Mouse (Mus musculus) T-helper 17 cell (primary cell): ENCODE results near the gene Gm9821.

ENCODE experiments used
- in situ Hi-C, 2 experiments: fragments of 300-600 bp; cut with MboI, MseI; formaldehyde crosslinking; loops; 1 replicate in 1 of 2; 2 replicates in 1 of 2; pipeline ENCODE4 v1.15.1; 2025; ENCODE audit warnings: high pct_unique_total_duplicates in 2 of 2

The Gm9821 gene

DNA sequence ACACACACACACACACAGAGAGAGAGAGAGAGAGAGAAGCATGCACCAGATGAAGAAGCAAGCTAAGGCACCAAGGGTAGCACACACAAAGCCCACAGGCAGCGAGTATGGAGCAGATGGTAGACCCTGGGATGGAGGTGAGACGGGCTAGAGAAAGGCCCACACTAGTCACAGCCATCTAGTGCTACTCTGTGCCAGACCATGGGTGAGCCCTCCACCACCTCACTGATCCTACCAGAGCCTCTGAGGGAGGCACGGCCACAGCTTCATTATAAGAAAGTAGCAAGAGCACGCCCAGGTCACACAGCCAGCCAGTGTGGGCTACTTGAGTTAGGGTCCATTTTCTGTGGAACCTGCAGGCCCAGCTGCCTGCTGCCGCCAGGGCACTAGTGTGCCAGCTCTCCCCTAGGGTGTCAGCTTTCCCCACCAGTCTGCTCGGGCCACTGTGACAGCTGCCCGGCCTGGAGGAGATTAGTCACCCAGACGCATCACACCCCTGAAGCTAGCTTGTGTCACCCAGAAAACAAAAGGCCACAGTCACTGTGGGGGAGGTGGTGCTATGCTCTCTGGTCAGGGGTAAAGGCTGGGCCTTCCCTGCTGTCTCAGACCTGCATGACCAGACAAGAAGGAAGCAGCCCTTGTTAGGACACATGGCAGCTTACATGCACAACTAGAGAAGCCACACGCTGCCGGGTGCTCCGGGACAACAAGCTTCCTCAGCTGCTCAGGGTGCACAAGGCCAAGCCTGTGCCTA lies 2.1 kb downstream of the Gm9821 start:
- in situ Hi-C loops: no loop called here

DNA sequence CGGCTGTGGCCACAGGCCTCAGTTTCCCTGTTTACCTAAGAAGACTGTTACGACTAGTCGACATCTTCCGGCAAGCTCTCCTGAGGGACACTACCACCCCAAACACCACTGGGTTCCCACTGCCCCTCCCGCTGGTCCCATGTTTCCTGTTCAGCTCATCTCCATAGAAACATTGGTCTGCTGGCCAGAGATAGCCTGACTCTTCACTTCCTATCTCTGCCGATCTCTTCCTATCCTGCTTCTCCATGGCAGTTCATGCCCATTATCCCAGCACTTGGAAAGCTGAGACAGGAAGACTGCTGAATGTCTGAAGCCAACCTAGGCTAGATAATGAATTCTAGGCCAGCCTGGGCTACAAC lies 2.6 kb downstream of the Gm9821 start:
- in situ Hi-C loops: no loop called here

DNA sequence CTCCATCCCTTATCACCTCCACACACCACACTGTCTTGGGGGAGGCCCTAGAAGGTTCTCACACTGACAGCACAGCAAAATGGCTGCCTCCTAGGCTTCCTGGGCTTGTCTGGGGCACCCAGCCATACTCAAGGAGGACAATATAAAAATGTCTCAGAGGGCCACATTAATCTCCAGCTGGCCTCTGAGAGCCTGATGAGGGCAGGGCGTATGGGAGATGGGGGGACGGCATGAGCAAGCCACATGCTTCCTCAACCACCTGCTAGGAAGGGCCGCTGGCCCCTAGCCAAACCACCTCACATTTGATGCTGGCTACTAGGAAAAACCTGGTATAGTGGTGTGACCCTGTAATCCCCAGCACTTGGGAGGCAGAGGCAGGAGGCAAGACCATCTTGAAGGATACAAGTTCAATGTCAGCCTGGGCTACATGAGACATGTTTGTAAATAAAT lies 3.3 kb downstream of the Gm9821 start:
- in situ Hi-C loops: no loop called here

DNA sequence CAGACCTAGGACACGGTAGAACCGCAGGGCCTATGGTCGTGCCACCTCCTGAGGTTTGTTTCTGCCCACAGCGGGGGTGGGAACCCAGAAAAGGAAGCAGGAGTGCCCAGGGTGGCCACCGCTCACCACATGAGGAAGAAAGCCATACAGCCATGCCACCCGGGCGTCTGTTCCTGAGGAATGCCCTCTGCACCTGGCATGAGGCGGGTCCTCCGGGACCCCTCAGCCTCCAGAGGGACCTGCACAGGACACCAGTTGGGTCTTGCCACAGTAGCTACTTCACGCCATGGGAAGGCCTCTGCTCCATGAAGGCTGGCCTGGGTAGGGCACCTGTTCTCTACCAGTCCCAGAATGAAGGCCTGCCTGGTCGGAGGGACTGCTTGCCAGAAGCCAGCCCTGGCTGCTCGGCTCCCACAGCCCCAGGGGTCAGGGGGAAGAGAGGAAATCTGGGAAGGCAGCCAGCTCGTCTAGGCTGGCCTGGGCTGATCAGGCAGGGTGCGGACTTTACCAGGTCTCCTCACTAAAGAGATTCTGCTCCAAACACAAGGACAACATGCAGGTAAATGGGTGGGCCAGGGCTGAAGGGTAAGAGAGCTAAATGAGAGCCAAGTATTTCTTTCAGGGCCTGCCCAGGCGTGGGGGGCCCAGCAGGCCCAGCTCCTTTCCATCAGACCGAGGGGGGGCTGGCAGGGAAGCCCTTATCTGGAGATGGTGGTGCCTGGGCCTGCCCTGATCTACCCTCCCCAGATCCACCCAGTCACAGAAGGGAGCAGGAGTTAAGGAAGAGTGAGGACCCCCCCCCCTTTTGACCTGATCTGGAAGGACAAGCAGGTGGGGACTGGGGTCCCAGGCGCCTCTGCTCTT lies 4.1 kb downstream of the Gm9821 start:
- in situ Hi-C loops: loop anchor here (25.0 kb wide), 2 partner anchors 1412 to 1488 kb away; no protein-coding TSS in a partner anchor

DNA sequence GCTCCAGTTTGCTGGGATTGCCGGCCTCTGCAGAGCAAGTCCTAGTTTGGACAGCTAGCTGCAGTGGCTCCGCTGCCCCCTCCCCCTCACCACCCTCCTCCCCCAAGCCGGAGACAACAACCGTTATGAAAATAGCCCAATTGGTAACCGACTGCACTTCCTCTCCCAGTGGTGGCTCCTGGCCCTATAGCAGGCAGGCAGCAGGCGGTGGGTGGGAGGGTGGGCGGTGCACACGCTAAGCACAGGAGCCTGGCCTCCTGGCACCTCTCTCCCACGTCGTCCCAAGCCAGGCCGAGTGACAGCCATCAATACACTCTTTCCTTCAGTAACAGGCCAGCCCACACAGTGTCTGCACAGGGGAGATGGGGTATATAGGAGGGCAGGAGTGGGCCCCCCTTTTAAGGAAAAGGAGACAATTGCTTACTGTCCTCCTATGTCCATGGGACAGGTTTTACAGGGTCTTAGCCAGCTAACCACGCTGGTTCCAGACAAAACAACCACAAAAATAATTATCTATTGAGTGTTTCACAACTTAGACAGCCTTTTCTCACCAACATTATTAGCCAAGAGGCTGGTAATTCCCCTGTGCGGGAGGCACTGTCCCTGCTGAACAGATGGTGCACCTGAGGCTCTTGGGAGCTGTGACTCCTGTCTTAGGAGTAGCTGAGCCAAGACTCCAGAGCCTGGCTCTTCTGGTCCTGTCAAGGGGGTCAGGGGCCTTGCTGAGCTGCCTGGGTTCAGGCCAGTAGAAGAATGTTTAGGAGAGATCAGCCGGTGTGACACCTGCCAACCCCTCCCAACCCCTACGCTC lies 5.0 kb downstream of the Gm9821 start:
- in situ Hi-C loops: loop anchor here (25.0 kb wide), 2 partner anchors 1413 to 1487 kb away; no protein-coding TSS in a partner anchor

DNA sequence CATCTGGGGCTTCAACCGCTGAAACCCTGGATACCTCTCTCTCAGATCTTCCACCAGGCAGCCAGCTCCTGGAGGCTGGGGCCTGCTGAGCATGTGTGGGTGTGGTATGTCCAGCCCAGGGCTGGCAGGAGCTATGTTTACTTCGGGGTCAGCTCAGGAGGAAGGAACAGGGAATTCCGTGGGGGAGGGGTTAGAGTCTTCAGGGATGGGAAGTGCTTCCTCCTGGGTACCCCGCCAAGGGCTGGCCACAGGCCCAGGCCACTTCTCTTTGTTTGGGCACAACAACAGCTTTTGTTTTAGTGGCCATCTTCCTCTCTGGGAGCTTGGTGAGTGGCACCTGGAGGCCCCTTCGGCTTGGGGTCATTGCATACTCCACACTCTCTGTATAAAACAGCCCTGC lies 8.3 kb downstream of the Gm9821 start:
- in situ Hi-C loops: loop anchor here (25.0 kb wide), 2 partner anchors 1417 to 1483 kb away; no protein-coding TSS in a partner anchor

DNA sequence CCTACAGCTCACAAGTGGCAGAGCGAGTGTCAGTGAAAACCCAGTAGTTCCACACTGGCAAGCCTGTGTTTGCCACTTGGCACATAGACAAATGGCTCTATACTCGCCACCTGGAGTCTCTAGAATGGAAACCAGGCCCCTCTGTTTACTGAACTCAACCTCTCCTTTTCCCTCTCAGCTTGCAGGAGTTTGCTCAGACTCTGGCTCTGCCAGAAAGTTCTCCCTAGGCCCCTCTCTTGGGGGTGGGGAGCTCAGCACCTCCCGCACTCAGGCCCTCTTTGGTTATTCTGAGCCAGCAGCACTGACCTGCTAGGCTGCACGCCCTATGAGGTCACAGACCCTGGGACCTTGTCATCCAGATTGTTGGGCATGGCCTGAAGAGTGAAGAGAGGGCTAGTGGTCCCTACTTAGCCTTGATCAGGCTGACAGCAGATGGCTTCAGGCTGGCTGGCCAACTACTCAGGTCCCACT lies 9.7 kb downstream of the Gm9821 start:
- in situ Hi-C loops: loop anchor here (25.0 kb wide), 2 partner anchors 1418 to 1482 kb away; no protein-coding TSS in a partner anchor

DNA sequence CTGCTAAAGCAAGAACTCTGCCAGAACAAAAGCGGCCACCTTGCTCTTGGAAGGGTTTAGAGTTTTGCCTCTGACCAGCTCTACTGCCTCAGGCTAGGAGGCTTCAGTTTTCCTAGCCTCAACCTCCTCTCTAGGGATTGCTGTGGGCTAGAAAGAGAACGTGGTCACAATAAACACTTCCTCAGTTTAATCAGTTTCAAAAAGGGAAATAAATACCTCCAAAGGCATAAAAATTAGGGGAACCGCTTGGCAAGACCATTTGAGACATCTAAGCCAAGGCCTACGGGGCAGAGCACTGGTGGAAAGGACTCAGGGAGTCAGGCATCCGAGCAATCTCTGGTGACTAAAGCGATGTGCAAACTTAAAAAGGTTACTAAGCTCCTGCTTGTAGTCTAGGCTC lies 10.4 kb downstream of the Gm9821 start:
- in situ Hi-C loops: loop anchor here (25.0 kb wide), 2 partner anchors 1419 to 1481 kb away; no protein-coding TSS in a partner anchor

DNA sequence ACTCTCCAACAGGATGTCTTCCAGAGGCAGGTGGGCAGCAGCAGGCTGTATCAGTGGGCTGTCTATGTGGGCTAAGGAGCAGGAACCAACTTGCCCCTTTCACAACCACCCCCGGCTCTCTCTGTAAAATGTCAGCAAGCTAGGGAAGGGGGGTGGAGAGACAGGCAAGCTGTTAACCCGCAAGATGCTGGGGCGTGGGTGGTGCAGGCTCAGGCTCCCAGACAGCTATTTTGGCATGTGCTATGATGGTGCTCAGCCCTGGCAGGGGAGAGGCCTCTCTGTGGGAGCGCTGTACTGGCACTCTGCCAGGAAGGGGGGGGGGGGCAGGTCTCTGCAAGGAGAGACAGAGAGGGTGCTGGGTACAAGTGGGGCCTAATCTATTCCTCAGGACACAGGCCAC lies 11.6 kb downstream of the Gm9821 start:
- in situ Hi-C loops: loop anchor here (25.0 kb wide), 2 partner anchors 1420 to 1480 kb away; no protein-coding TSS in a partner anchor

DNA sequence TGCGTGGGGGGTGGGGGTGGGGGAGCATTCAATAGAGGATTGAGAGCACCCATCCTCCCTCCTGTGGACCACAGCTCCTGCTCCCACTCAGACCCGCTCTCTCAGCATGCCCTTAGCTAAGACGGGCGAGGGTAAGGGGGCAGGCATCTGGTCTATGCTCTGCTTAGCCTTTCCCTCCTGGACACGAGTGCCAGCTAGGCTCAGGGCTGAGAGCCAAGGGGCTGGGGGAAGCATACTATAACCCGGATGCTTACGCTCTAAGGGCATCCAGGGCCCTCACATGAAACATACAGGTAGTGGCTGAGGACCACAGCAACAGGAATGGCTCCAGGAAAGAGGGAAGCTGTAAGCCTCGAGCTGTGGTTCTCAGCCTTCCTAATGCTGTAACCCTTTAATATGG lies 12.5 kb downstream of the Gm9821 start:
- in situ Hi-C loops: loop anchor here (25.0 kb wide), 2 partner anchors 1421 to 1479 kb away; no protein-coding TSS in a partner anchor

DNA sequence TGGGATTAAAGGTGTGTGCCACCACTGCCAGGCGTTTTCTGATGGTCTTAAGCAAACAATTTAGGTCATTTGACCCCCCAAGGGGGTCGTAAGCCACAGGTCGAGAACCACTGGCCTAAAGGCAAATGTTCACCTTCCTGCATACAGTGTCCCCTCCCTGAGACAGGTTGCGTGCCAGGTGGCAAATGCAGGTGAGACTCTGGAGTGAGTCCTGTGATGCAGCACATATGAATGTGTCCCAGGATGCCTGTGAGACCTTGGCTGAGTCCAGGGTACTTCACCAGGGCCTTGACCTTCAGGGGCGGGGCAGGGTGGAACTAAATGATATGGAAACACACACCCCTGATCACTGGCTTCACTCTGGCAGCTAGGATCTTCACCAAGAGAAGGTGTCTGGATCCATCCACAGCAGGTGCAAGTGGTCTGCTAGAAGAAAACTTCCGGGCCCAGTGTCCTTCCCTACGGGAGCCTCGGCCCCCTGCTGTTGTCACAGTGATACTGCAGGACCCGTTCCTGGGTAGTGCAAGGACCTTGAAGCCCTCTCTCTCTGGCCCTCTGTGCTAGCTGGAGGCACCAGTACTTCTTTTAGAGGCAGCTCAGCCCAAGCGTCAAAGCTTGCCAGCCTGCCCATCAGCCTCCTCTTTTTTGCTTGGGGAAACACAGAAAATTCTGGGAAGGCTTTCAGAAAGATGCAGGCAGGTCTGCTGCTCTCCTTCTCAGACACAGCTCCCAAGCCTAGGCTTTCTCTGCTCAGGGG lies 13.4 kb downstream of the Gm9821 start:
- in situ Hi-C loops: loop anchor here (25.0 kb wide), 2 partner anchors 1422 to 1478 kb away; no protein-coding TSS in a partner anchor

DNA sequence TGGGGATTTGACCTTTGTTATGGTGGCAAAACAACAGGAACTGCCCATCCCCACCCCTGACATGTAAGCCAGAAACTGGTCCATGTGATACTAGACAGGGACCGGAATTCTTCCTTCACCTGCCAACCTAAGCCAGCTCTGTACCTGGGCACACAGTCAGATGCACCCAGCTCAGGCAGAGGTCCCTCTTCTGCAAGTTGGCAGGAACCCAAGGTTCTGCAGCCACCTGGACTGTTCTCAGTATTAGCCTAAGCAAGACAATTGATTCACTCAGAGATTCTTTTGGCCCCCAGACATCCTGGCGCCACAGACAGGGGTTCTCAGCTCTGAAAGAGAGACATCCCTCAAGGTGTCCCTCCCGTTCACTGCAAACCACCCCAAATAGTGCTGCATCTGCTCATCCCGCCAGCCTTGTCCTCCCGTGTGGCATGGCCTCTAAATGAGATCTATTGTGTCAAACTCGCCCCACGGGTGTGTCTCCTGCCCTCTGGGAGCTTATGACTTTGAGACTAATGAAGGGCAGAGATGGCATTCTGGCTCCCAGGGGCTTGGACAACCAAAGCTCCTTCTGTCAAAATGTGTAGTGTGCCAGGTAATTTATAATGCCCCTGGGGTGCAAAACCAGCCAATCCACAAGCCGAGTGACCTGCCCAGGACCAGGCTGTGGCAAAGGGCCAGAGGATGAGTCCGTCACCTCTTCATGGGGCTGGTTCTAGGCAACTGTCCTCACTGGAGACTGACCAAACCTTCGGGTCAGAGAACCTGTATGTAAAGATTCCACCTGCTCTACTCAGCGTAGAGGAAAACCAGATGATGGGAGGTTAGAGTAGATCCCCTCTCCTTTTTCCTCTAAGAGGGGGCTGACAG lies 14.3 kb downstream of the Gm9821 start:
- in situ Hi-C loops: loop anchor here (25.0 kb wide), 2 partner anchors 1422 to 1478 kb away; no protein-coding TSS in a partner anchor

DNA sequence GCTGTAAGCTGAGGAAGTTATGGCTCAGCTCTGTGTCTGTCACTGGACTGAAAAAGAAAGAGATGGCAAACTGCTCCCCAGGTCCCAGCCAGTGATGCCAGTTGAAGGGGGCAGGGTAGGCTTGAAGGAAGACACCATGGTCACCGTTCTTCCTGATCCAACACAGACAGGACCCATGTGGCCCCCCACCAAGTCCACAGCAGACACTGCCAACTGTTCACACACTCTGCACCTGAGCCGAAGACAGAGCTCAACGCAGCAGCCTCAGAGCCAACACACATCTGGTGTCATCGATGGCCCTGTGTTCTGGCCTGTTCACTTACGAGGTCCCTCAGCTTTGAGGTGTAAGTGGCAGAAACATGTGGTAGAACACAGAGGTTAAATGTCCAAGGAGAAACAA lies 15.0 kb downstream of the Gm9821 start:
- in situ Hi-C loops: loop anchor here (25.0 kb wide), 2 partner anchors 1423 to 1477 kb away; no protein-coding TSS in a partner anchor

DNA sequence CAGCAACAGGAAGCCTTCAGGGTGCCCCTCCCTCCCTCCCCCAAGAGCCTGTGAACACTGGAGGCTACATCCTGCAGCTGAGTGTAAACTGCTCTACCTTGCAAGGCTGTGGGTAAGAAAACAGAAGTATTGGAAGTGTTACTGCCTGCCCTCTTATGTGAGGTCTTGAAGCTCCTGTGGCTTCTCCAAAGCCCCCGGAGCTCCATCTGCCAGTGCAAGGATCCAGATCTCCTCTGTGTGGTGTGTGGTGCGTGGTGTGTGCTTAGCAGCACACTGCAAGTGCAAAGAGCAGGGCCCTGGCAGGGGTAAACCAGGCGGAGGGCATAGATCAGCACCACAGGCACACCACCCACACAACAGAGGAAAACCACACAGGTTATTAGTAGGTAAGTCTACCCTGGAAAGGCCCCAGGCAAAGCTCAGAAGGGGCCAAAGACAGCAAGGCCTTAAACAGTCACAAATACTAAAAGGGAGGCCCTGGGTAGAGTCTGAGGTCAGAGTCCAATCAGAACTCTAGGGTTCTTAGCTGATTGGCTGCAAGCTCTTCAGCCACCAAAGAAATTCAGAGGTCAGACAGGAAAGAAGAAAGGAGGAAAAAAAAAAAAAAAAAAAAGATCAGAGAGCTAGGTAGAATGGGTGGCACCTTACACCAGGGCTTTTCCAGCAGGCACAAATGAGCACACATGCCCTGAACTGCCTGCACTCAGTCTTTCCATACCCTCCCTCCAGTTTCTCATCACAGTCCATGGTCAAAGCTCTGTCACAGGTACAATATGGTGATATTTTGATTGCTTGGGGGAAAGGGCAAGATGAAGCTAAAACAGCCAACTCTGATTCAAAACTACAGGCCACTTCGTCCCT lies 16.6 kb downstream of the Gm9821 start:
- in situ Hi-C loops: loop anchor here (25.0 kb wide), 2 partner anchors 1425 to 1475 kb away; no protein-coding TSS in a partner anchor

DNA sequence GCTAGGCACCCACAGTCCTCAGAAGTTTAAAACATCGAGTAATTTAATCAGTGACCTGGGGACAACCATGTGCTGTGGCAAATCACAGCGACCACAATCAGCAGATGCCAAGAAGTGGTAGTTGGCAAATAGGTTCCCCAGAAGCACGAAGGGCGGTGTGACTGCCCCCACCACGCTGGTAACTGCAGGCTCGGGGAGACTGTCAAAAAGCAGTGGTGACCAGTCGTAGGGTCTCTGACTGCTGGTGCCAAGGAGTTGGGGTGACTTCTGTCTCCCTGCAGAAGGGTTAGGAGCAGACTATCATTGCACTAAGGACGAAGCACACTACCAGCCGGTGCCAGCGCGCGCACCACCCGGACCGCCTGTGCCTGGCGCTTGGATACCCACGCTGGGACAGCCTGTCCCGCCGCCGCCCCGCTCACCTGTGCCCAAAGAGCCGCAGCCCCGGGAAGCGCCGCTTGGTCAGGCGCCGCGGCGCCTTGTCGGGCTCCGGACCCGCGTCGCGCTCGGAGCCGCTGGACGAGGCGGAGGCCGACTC lies 17.4 kb downstream of the Gm9821 start:
- in situ Hi-C loops: loop anchor here (25.0 kb wide), 2 partner anchors 1426 to 1474 kb away; no protein-coding TSS in a partner anchor

DNA sequence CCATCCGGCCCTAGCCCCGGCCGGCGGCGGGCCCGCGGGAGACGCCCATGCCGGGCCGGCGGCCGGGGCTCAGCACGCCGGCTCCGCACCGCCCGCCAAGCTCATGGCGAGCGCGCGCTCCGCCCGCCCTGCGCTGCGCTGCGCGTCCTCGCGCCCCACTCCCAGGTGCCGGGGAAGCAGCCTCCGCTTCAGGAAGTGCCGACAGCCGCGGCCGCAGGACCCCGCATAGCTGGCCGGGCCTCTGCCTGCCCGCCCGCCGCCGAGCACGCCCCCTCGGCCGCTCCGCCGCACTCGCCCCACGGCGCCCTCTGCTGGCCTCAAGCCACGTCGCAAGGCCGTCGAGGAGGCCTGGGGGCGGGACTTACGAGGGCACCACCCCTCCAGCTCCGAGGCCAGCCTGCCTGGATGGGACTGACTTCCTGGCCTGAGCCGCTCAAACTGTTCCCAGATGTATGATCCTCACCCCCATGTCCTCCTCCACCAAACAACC lies 18.0 kb downstream of the Gm9821 start:
- in situ Hi-C loops: loop anchor here (25.0 kb wide), 2 partner anchors 1426 to 1474 kb away; no protein-coding TSS in a partner anchor

DNA sequence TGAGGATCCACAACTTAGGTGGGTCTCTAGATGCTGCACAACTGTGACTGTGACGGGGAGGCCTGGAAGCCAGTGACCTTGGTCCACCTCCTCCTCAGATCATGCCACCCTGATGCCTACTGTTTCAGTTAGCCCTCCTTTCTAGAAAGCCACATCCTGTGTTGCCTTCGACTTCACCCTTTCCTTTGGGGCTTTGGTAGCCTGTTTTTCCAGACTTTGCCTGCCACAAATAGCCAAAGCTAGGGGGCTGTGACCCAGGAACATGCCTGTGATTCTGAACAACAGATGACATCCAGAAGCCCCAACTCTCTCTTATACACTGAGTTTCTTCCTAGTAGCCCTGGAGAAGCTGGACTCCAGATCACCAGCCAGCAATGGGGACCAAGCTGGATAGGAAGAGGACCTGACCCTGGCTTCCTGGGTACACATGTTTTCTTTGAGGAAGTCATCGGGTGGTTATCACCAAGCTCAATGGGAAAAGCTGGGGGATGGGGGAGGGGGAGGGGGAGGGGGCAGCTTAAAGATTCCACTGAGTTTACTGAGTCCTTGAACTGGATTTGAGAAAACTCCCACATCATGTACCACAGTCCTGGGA lies 19.2 kb downstream of the Gm9821 start:
- in situ Hi-C loops: loop anchor here (25.0 kb wide), 2 partner anchors 1427 to 1473 kb away; no protein-coding TSS in a partner anchor
